Mouse (Mus musculus) forebrain, embryonic 16.5 days (tissue): ENCODE measurements around the gene Pde2a. TPM values are rescaled to one million over a fixed set of nuclear protein-coding genes. Genes with fewer than 3 reads are reported as not detected.
A peak's percentile ranks its signal among the peaks of the same experiment; 100 is the strongest.

Source experiments
- ATAC-seq: fragments of 200-750 bp; cut with Nextera tagmentation; 2 replicates; pipeline ENCODE4 v1.8.0; 2017; ENCODE audit warnings: mild to moderate bottlenecking, moderate library complexity
- H3K27ac ChIP-seq: fragments of 300-500 bp; sonication (generic); 2 replicates; pipeline ENCODE4 v1.5.1; 2014; ENCODE audit warnings: low read length, control low read depth
- H3K27me3 ChIP-seq: fragments of 300-500 bp; sonication (generic); replicated peaks from 2 replicates; pipeline ENCODE4 v1.6.1; 2014; ENCODE audit warnings: low read length; ENCODE audit not compliant: control insufficient read depth, insufficient read depth
- H3K36me3 ChIP-seq: fragments of 300-500 bp; sonication (generic); 2 replicates; pipeline ENCODE4 v1.6.1; 2014; ENCODE audit not compliant: control insufficient read depth, insufficient read depth
- H3K4me1 ChIP-seq: fragments of 300-500 bp; sonication (generic); replicated peaks from 2 replicates; pipeline ENCODE4 v1.6.1; 2014; ENCODE audit warnings: low read length; ENCODE audit not compliant: control insufficient read depth, insufficient read depth
- H3K4me2 ChIP-seq: fragments of 300-500 bp; sonication (generic); 2 replicates; pipeline ENCODE4 v1.6.1; 2014; ENCODE audit warnings: mild to moderate bottlenecking, low read length, control low read depth
- H3K4me3 ChIP-seq: fragments of 300-500 bp; sonication (generic); replicated peaks from 2 replicates; pipeline ENCODE4 v1.5.1; 2014; ENCODE audit warnings: mild to moderate bottlenecking, low read length, control low read depth
- H3K9ac ChIP-seq: fragments of 300-500 bp; sonication (generic); replicated peaks from 2 replicates; pipeline ENCODE4 v1.6.1; 2014; ENCODE audit warnings: low read depth, low read length, control low read depth
- H3K9me3 ChIP-seq: fragments of 300-500 bp; sonication (generic); 2 replicates; pipeline ENCODE4 v1.6.1; 2016; ENCODE audit warnings: low read length; ENCODE audit not compliant: control insufficient read depth
- WGBS: fragments of 180-500 bp; shearing (Covaris S2); extraction: QIAGEN DNeasy Blood & Tissue Kit; methylation state at CpG from one replicate; pipeline ENCODE4 v1.1.7; 2014; 5-methylcytosine and 5-hydroxymethylcytosine counted together
- polyA plus RNA-seq: library from polyadenylated mRNA; unstranded; fragments of >200 nt; fragmentation: Nextera tagmentation; extraction: Ambion mirVana; gene quantifications from 2 replicates; pipeline ENCODE4 v1.2.1, GENCODE M21; 2015

Pde2a gene
- polyA plus RNA-seq, 1 experiment from 2014 or later: 58.6 TPM

DNA sequence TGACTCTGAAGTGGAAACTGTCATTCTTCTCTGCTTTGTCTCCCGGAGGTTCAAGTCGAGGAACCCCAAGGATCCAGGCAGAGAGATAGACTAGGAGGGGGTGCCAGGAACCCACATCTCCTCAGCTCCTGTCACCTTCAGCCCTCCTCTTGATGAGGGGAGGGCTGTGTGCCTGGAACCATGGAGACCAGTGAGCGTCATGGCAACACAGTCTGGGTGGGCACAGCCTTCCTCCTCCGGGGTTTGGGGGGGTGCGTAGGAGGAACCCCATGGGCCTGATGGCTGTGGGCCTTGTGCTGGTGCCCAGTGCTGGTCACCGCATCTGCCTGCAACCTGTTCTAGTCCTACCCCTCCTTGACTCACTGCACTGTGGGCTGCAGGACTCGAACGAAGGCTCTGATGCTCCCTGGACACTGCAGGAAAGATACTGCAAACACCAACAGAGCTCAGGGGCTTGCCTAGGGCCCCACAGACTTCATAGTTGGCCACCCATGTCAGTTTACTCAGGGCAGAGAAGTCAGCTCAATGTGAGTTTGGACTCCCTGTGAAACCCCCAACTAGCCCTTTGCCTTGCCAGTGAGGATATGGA, 5.9 kb upstream of the Pde2a start:
- 34% methylated on average over 8 of the region's 8 CpGs for WGBS
- peak; percentile 61 for ATAC-seq
- no peak overlapping the region for H3K4me3 ChIP-seq
- H3K9me3 ChIP-seq: no peaks in the 10 kb centered on the region
- no peak overlapping the region for H3K4me2 ChIP-seq
- 0 out of 2 replicates have a peak, but pooled peaks cover 3% of the 10 kb centered on the region for H3K27me3 ChIP-seq
- no peak overlapping the region for H3K9ac ChIP-seq
- peaks cover 30% of the 10 kb centered on the region for H3K4me1 ChIP-seq
- no peaks in the 10 kb centered on the region for H3K36me3 ChIP-seq
- peak overlapping the region; percentile 52 for H3K27ac ChIP-seq

DNA sequence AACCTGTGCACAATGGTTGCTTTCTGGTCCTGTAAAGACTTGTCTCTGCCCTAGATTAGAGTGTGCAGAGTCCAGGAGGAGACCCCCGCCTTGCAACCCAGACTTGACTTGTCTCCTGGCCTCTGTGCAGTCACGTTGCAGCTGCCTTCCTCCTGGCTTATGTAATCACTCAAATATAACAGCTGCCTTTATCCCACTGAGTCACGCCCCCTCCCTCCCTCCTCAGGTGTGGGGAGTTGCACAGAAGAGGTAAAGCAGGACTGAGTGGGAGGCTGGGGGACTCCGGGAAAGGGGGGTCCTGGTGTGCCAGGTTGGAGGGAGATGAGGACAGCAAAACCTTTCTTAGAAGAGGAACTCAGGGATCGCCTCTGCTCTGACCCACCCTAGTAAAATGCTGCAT, 5.1 kb upstream of the Pde2a start:
- Histone ChIP-seq H3K27me3 (0 out of 2 replicates have a peak, but pooled peaks cover 3% of the 10 kb centered on the region), H3K9me3 (no peaks in the 10 kb centered on the region), H3K4me3 (no peak overlapping the region), H3K36me3 (no peaks in the 10 kb centered on the region), H3K4me2 (no peak overlapping the region), H3K27ac (no peak overlapping the region), H3K9ac (no peak overlapping the region), H3K4me1 (peaks cover 36% of the 10 kb centered on the region)
- ATAC-seq: no peak
- WGBS: 75% methylated on average over 5 of the region's 5 CpGs

GRCm38 (mm10) chr7:101419013-101419770, 2.3 kb upstream of the Pde2a start:
- 3% methylated on average over 27 of the region's 27 CpGs for WGBS
- Histone ChIP-seq H3K36me3 (no peaks in the 10 kb centered on the region), H3K9me3 (no peaks in the 10 kb centered on the region), H3K9ac (no peak overlapping the region), H3K4me3 (peak overlapping the region; percentile 23), H3K4me1 (peaks cover 52% of the 10 kb centered on the region), H3K27me3 (0 out of 2 replicates have a peak, but pooled peaks cover 3% of the 10 kb centered on the region), H3K4me2 (peak overlapping the region; percentile 43), H3K27ac (no peak overlapping the region)
- no peak for ATAC-seq

DNA sequence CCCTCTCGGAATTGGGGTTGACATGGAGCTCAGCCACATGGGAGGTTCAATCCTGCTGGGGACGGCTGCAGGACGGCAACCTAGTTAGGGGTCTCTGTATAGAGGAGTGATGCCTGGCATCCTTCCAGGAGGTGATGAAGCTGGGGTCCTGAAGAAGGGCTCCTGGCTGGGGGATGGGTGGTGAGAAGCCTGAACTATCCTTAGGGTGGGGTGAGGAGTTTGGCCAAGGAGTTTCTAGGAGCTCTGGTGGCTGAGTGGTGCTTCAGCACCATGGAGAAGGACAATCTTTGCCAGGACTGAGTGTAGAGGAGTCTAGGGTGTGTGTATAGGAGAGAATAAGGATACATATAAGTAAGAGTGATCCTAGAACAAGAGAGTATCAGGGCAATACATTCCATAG, 578 bp downstream of the Pde2a start:
- WGBS: 16% methylated on average over 3 of the region's 3 CpGs
- H3K36me3 ChIP-seq: no peaks in the 10 kb centered on the region
- H3K27me3 ChIP-seq: 0 out of 2 replicates have a peak, but pooled peaks cover 3% of the 10 kb centered on the region
- H3K9ac ChIP-seq: peak overlapping the region; percentile 46
- H3K4me1 ChIP-seq: peaks cover 50% of the 10 kb centered on the region
- H3K9me3 ChIP-seq: no peaks in the 10 kb centered on the region
- ATAC-seq: no peak
- H3K27ac ChIP-seq: peak overlapping the region; percentile 67; the same call in 1 of the 2 replicates
- peak overlapping the region; percentile 42 for H3K4me3 ChIP-seq
- H3K4me2 ChIP-seq: peak overlapping the region; percentile 53

DNA sequence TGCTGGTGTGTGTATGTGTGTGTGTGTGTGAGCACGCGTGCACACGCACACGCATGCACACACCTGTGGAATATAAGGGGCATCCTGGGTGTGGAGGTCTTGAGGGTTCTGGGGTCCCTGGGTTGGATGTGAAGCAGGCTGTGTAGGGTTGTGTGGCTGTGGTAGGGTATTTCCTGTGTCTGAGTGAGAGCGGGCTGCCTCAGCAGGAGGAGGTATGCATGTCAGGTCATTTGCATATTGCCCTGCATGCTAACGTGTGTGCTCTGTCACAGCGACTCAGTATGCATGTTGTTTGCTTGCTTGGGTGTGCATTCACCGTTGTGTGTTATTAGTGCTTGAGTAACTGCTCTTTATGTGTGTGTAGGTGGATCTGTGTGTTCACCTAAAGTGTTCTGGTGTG, 1.2 kb downstream of the Pde2a start:
- H3K4me3 ChIP-seq: peak overlapping the region; percentile 42

DNA sequence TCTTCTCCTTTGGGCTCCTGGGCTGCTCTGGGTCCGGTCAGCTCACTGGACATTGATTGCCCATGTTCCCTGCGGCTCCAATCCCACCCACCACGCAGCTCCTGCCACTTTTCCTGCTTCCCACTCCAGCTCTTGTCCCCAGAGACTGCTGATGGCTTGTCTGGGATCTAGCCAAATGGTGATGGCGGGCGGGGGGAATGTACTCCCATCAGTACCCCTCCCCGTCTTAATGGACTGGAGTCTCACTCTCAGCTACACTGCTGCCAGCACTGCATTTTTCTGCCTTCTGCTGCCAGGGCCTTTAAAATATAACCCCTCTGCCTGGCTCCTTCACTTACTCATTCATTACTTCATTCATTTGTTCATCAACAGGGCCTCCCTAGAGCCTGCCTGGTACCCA, 2.5 kb downstream of the Pde2a start:
- Histone ChIP-seq H3K36me3 (no peaks in the 10 kb centered on the region), H3K4me1 (peaks cover 48% of the 10 kb centered on the region), H3K27me3 (no peaks in the 10 kb centered on the region), H3K9me3 (no peaks in the 10 kb centered on the region), H3K9ac (no peak overlapping the region), H3K4me3 (no peak overlapping the region), H3K27ac (no peak overlapping the region), H3K4me2 (peak overlapping the region; percentile 6; the same call in 1 of the 2 replicates)
- ATAC-seq: 0 out of 2 replicates have a peak, but pooled peaks have one; percentile 2
- 23% methylated on average over 6 of the region's 6 CpGs for WGBS

More for the DNA sequence above, 1.2 kb downstream of the Pde2a start:
- Histone ChIP-seq H3K27ac (no peak overlapping the region), H3K9ac (no peak overlapping the region), H3K4me1 (peaks cover 50% of the 10 kb centered on the region), H3K36me3 (no peaks in the 10 kb centered on the region), H3K27me3 (0 out of 2 replicates have a peak, but pooled peaks cover 3% of the 10 kb centered on the region), H3K9me3 (no peaks in the 10 kb centered on the region), H3K4me2 (peak overlapping the region; percentile 53)
- WGBS: 73% methylated on average over 8 of the region's 8 CpGs
- ATAC-seq: no peak

DNA sequence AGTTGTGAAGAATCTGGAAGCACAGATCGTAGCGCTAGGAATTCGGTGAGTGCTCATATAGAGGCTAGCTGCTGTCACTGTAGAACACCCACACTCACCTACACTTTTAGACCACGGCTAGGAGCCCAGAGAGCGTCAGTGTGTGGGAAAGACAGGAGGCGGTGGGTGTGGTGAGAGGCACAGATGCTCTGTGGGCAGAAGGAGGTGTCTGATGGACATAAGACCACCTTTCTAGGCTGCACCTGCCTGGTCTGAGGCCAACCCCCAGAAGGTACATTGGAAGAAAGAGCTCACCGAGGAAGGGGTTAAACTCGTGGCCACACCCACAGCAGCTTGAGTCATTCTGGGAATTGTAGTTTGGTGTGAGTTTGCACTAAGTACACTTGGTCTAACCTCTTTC, 5.2 kb downstream of the Pde2a start:
- WGBS: 78% methylated on average over 8 of the region's 8 CpGs
- ATAC-seq: no peak

DNA sequence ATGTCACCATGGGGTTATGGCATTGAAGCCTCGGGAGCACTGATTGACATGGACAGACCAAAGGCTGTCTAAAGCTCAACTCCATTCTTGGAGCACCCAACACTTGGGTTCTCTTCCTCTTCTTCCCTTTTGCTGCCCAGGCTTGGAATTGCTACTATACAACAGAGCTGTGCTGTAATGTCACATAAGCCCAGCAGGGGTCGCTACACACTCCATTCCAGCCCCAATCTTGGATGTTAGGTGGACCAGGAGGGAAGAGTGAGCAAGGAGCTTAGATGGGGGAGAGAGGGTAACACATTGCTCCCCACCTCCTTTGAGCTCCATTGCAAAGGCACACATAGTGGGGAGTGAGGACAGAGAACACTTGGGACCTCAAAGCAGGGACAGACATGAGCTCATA, 6.2 kb downstream of the Pde2a start:
- no peak for ATAC-seq
- H3K36me3 ChIP-seq: no peaks in the 10 kb centered on the region
- no peak overlapping the region for H3K27ac ChIP-seq
- H3K4me3 ChIP-seq: no peak overlapping the region
- no peaks in the 10 kb centered on the region for H3K9me3 ChIP-seq
- H3K27me3 ChIP-seq: no peaks in the 10 kb centered on the region
- WGBS: 15% methylated on average over 2 of the region's 2 CpGs
- H3K4me2 ChIP-seq: no peak overlapping the region
- peaks cover 31% of the 10 kb centered on the region for H3K4me1 ChIP-seq
- no peak overlapping the region for H3K9ac ChIP-seq

More for the DNA sequence above, 5.2 kb downstream of the Pde2a start:
- Histone ChIP-seq H3K27ac (no peak overlapping the region), H3K4me1 (peaks cover 35% of the 10 kb centered on the region), H3K4me3 (no peak overlapping the region), H3K36me3 (no peaks in the 10 kb centered on the region), H3K4me2 (no peak overlapping the region), H3K9ac (no peak overlapping the region), H3K27me3 (no peaks in the 10 kb centered on the region), H3K9me3 (no peaks in the 10 kb centered on the region)

DNA sequence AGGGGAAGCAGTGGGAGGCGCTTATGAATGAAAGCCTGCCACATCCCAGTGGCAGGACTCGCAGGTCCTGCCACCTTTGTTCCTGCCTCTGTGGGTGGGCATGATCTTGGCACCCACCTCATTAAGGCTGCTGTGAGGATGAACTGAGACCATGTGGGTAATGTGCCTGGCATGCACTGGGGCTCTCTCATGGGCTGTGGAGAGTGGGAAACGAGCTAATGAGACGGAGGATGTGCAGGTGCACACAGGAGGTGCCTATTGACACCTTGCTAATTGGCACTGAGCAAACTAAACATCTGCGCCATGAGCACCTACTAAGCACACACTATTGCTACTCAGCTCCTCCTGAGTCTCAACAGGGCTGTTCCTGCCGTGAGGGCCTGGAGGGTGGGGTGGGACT, 13.5 kb downstream of the Pde2a start:
- Histone ChIP-seq H3K4me1 (no peaks in the 10 kb centered on the region), H3K27me3 (no peaks in the 10 kb centered on the region), H3K27ac (no peak overlapping the region), H3K9ac (no peak overlapping the region), H3K9me3 (no peaks in the 10 kb centered on the region), H3K4me3 (no peak overlapping the region), H3K36me3 (no peaks in the 10 kb centered on the region), H3K4me2 (no peak overlapping the region)
- ATAC-seq: peak; percentile 31; the same call in 1 of the 2 replicates
- 28% methylated on average over 6 of the region's 6 CpGs for WGBS
